Mouse (Mus musculus): ENCODE measurements at regions not wholly inside any gene's neighbourhood (a gene's known extent, or its start where the extent isn't known, plus 50 kb on each side); places are given as distances from the start of the nearest gene placed in this dataset.

- H3K27ac ChIP-seq: no peak overlapping the region
- H3K27me3 ChIP-seq (ENCODE audit: control insufficient read depth, insufficient read depth, low read length): no peaks in the 10 kb centered on the region
- H3K4me2 ChIP-seq (ENCODE audit: low read depth): no peak overlapping the region
- 71% methylated on average over 6 of the region's 6 CpGs for WGBS (ENCODE audit: insufficient replicate concordance)
- H3K4me3 ChIP-seq (ENCODE audit: insufficient read depth in 1 of 2, low read depth in 2 of 2, low read length in 2 of 2): no peak overlapping the region
- ATAC-seq (ENCODE audit: insufficient read depth) (no peak), DNase-seq (ENCODE audit: low read depth in 3 of 3, low spot score in 3 of 3) (no peak)
- no peak overlapping the region for H3K9ac ChIP-seq (replicated peaks)
- no peaks in the 10 kb centered on the region for H3K4me1 ChIP-seq (replicated peaks; ENCODE audit: control insufficient read depth in 2 of 2, insufficient read depth in 2 of 2, low read length in 1 of 2)
- no peak for TF ChIP-seq EP300 (IDR thresholded peaks at IDR 0.05; ENCODE audit: low read depth)
- TF ChIP-seq CTCF (IDR thresholded peaks at IDR 0.05; ENCODE audit: low read depth): no peak
- no peaks in the 10 kb centered on the region for H3K9me3 ChIP-seq (ENCODE audit: control insufficient read depth, low read length)
- no peaks in the 10 kb centered on the region for H3K36me3 ChIP-seq (replicated peaks; ENCODE audit: control insufficient read depth, insufficient read depth, low read depth)
Observed at GRCm38 (mm10) chr6:98769322-98769721, 426.8 kb upstream of the Gm765 start.

- Histone ChIP-seq H3K4me1 (replicated peaks; ENCODE audit: control insufficient read depth in 2 of 2, insufficient read depth in 2 of 2, low read length in 1 of 2) (no peaks in the 10 kb centered on the region), H3K9me3 (ENCODE audit: control insufficient read depth, low read length) (no peaks in the 10 kb centered on the region), H3K36me3 (replicated peaks; ENCODE audit: control insufficient read depth, insufficient read depth, low read depth) (no peaks in the 10 kb centered on the region), H3K4me3 (ENCODE audit: insufficient read depth in 1 of 2, low read depth in 2 of 2, low read length in 2 of 2) (no peak overlapping the region), H3K27me3 (ENCODE audit: control insufficient read depth, insufficient read depth, low read length) (no peaks in the 10 kb centered on the region), H3K4me2 (ENCODE audit: low read depth) (no peak overlapping the region), H3K9ac (replicated peaks) (no peak overlapping the region), H3K27ac (no peak overlapping the region)
- 64% methylated on average over 7 of the region's 7 CpGs for WGBS (ENCODE audit: insufficient replicate concordance)
- ATAC-seq (ENCODE audit: insufficient read depth) (no peak), DNase-seq (ENCODE audit: low read depth in 3 of 3, low spot score in 3 of 3) (no peak)
- TF ChIP-seq CTCF (IDR thresholded peaks at IDR 0.05; ENCODE audit: low read depth): no peak
- no peak for TF ChIP-seq EP300 (IDR thresholded peaks at IDR 0.05; ENCODE audit: low read depth)
Observed at GRCm38 (mm10) chr6:98767858-98768336, 425.3 kb upstream of the Gm765 start.

- H3K4me1 ChIP-seq (replicated peaks; ENCODE audit: control insufficient read depth in 2 of 2, insufficient read depth in 2 of 2, low read length in 1 of 2): no peaks in the 10 kb centered on the region
- H3K9ac ChIP-seq (replicated peaks): no peak overlapping the region
- H3K36me3 ChIP-seq (replicated peaks; ENCODE audit: control insufficient read depth, insufficient read depth, low read depth): no peaks in the 10 kb centered on the region
- no peak overlapping the region for H3K4me3 ChIP-seq (ENCODE audit: insufficient read depth in 1 of 2, low read depth in 2 of 2, low read length in 2 of 2)
- 61% methylated on average over 2 of the region's 2 CpGs for WGBS (ENCODE audit: insufficient replicate concordance)
- no peak overlapping the region for H3K4me2 ChIP-seq (ENCODE audit: low read depth)
- TF ChIP-seq CTCF (IDR thresholded peaks at IDR 0.05; ENCODE audit: low read depth) (no peak), EP300 (IDR thresholded peaks at IDR 0.05; ENCODE audit: low read depth) (no peak)
- DNase-seq (ENCODE audit: low read depth in 3 of 3, low spot score in 3 of 3) (no peak), ATAC-seq (ENCODE audit: insufficient read depth) (no peak)
- H3K9me3 ChIP-seq (ENCODE audit: control insufficient read depth, low read length): no peaks in the 10 kb centered on the region
- no peaks in the 10 kb centered on the region for H3K27me3 ChIP-seq (ENCODE audit: control insufficient read depth, insufficient read depth, low read length)
- no peak overlapping the region for H3K27ac ChIP-seq
Observed at GRCm38 (mm10) chr6:98754487-98754886, 411.9 kb upstream of the Gm765 start.

GRCm38 (mm10) chr6:98748618-98749017 lies 406.1 kb upstream of the Gm765 start:
- H3K27me3 ChIP-seq (ENCODE audit: control insufficient read depth, insufficient read depth, low read length): no peaks in the 10 kb centered on the region
- H3K9ac ChIP-seq (replicated peaks): no peak overlapping the region
- WGBS (ENCODE audit: insufficient replicate concordance): 64% methylated on average over 4 of the region's 4 CpGs
- TF ChIP-seq CTCF (IDR thresholded peaks at IDR 0.05; ENCODE audit: low read depth): no peak
- no peak for TF ChIP-seq EP300 (IDR thresholded peaks at IDR 0.05; ENCODE audit: low read depth)
- H3K4me3 ChIP-seq (ENCODE audit: insufficient read depth in 1 of 2, low read depth in 2 of 2, low read length in 2 of 2): no peak overlapping the region
- ATAC-seq (ENCODE audit: insufficient read depth) (no peak), DNase-seq (ENCODE audit: low read depth in 3 of 3, low spot score in 3 of 3) (no peak)
- no peaks in the 10 kb centered on the region for H3K4me1 ChIP-seq (replicated peaks; ENCODE audit: control insufficient read depth in 2 of 2, insufficient read depth in 2 of 2, low read length in 1 of 2)
- no peak overlapping the region for H3K27ac ChIP-seq
- no peak overlapping the region for H3K4me2 ChIP-seq (ENCODE audit: low read depth)
- H3K36me3 ChIP-seq (replicated peaks; ENCODE audit: control insufficient read depth, insufficient read depth, low read depth): no peaks in the 10 kb centered on the region
- no peaks in the 10 kb centered on the region for H3K9me3 ChIP-seq (ENCODE audit: control insufficient read depth, low read length)

- H3K36me3 ChIP-seq (replicated peaks; ENCODE audit: control insufficient read depth, insufficient read depth, low read depth): no peaks in the 10 kb centered on the region
- no peak overlapping the region for H3K27ac ChIP-seq
- H3K9ac ChIP-seq (replicated peaks): no peak overlapping the region
- H3K4me1 ChIP-seq (replicated peaks; ENCODE audit: control insufficient read depth in 2 of 2, insufficient read depth in 2 of 2, low read length in 1 of 2): no peaks in the 10 kb centered on the region
- DNase-seq (ENCODE audit: low read depth in 3 of 3, low spot score in 3 of 3): no peak
- no peaks in the 10 kb centered on the region for H3K9me3 ChIP-seq (ENCODE audit: control insufficient read depth, low read length)
- no peak overlapping the region for H3K4me3 ChIP-seq (ENCODE audit: insufficient read depth in 1 of 2, low read depth in 2 of 2, low read length in 2 of 2)
- H3K4me2 ChIP-seq (ENCODE audit: low read depth): no peak overlapping the region
- H3K27me3 ChIP-seq (ENCODE audit: control insufficient read depth, insufficient read depth, low read length): no peaks in the 10 kb centered on the region
- 56% methylated on average over 8 of the region's 8 CpGs for WGBS (ENCODE audit: insufficient replicate concordance)
- no peak for ATAC-seq (ENCODE audit: insufficient read depth)
- TF ChIP-seq EP300 (IDR thresholded peaks at IDR 0.05; ENCODE audit: low read depth) (no peak), CTCF (IDR thresholded peaks at IDR 0.05; ENCODE audit: low read depth) (no peak)
Observed at GRCm38 (mm10) chr6:98746976-98747375, 404.4 kb upstream of the Gm765 start.

Measured in liver, embryonic 14.5 days (tissue).